Mouse (Mus musculus): ENCODE data around the gene Ksr2.

DNA sequence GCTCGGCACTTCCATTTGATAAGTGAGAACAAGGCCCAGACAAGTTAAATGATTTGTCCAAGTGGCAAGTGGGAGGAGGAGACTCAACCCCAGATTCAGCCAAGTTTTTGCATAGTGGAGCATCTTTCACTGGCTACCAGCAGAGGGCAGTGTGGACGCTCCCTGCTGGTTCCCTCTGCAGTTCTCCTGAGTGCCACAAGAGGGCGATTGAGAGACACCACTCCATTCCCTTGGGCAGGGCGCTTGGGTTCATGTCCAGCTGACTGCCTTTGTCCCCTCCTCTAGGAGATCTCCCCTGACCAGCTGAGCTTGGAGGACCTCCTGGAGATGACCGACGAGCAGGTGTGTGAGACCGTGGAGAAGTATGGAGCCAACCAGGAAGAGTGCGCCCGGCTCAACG lies 91.4 kb downstream of the Ksr2 start:
- TF ChIP-seq SMC3 (IDR thresholded peaks at IDR 0.05; ENCODE audit: low read depth, low read length) (peak; percentile 65), POLR2AphosphoS2 (IDR thresholded peaks at IDR 0.05; ENCODE audit: low read length) (no peak), JUND (IDR thresholded peaks at IDR 0.05; ENCODE audit: low read depth, low read length) (no peak), MAX (IDR thresholded peaks at IDR 0.05; ENCODE audit: low read length) (no peak), MAFK (IDR thresholded peaks at IDR 0.05; ENCODE audit: borderline replicate concordance, low read depth, low read length) (no peak), CHD1 (IDR thresholded peaks at IDR 0.05; ENCODE audit: low read depth, low read length) (no peak), CTCF (IDR thresholded peaks at IDR 0.05 in 2 of 3, conservative IDR thresholded peaks at IDR 0.05 in 1 of 3; ENCODE audit: control insufficient read depth in 1 of 3, insufficient read depth in 1 of 3, low read depth in 2 of 3, low read length in 3 of 3, poor library complexity in 1 of 3, severe bottlenecking in 1 of 3) (peak in 2 of 3 experiments; percentile 94 to 99; a peak in 5 of 6 replicates), ZMIZ1 (IDR thresholded peaks at IDR 0.05; ENCODE audit: low read depth, low read length) (no peak), POLR2A (IDR thresholded peaks at IDR 0.05; ENCODE audit: control insufficient read depth in 1 of 2, insufficient read depth in 1 of 2, low read depth in 1 of 2, low read length in 2 of 2, poor library complexity in 1 of 2) (no peak), KAT2A (conservative IDR thresholded peaks at IDR 0.05; ENCODE audit: low read depth, low read length) (no peak), TCF12 (IDR thresholded peaks at IDR 0.05; ENCODE audit: low read depth, low read length) (0 out of 2 replicates have a peak, but pooled peaks have one; percentile 29)
